Mouse (Mus musculus) CD4-positive, CD25-positive, alpha-beta regulatory T cell, adult 4 months (primary cell): ENCODE data around the gene Synj2. TPM values are rescaled to one million over a fixed set of nuclear protein-coding genes. Genes with fewer than 3 reads are reported as not detected.

Experiments
- ATAC-seq: one replicate; pipeline ENCODE4 v1.8.0; 2017
- polyA plus RNA-seq, 2 experiments: library from polyadenylated mRNA; unstranded; fragments of 100-300 nt; shearing (Covaris generic); gene quantifications; one replicate each; pipeline ENCODE4 v1.2.1; 2017

Synj2 gene
- 10 to 100 TPM; 11.3 to 19.9 TPM for polyA plus RNA-seq

DNA sequence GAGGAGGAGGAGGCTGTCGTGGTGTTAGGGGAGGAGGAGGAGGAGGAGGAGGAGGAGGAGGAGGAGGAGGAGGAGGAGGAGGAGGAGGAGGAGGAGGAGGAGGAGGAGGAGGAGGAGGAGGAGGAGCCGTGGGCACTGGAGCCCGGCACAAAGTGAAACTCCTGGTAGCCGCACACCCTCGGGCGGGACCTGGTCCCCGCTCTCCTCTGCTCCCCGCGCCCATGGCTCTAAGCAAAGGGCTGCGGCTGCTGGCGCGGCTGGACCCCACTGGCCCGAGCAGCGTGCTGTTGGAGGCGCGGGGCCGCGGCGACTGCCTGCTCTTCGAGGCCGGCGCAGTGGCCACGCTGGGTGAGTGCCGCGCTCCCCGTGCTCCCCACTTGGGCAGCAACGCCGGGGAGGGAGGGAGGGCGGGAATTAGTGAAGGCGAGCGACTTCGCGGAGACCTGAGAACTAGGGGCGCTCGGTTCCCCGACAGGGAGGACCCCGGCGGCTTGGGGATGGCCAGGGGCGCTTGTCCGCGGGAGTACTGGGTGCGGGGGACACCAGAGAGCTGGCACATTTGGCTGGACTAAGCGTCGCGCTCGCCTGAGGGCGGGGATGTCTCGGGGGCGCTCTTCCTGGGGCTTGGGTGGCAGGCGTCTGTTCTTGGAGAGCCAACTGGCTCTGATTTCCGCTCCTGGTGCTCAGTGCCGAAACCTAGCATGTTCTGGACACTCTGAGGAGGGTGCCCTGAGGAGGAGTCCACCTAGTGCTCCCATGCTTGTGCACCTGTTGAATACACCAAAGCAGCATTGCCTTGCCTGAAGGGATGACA lies at the start of gene Synj2:
TSS of gene Synj2 (plus strand) at position 51 of the 814 bp plus-strand sequence.
- peak; percentile 58 for ATAC-seq

DNA sequence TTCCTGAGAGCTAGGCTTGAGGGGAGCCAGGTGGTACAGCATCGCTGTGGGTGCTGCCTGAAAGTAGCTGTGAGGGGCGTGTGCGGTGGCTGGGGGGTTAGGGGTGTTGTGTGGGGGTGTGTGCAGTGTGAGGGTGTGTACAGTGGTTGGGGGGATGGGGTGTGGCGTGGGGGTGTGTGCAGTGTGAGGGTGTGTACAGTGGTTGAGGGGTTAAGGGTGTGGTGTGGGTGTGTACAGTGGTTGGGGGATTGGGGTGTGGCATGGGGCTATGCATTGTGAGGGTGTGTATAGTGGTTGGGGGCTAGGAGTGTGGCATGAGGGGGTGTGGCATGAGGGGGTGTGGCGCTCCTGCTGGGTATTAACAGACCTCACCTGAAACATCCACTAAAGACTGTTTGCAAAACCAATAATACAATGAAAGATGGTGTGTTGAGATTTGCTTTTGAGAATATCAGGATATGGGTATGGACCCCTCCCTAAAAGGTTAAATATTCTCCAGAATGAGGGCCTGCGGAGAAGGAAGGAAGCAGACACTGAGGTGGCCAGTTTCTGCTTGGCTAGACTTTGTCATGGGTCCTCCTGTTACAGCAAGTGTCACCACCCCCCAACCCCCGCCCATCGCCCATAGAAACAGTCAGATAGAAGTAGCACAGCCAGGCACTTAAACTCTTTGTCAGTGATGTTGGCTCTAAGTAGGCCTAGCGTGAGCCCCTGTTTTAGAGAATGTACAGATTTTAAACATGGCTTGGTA lies 49.0 kb upstream of the Synj2 start:
- ATAC-seq, result no peak

DNA sequence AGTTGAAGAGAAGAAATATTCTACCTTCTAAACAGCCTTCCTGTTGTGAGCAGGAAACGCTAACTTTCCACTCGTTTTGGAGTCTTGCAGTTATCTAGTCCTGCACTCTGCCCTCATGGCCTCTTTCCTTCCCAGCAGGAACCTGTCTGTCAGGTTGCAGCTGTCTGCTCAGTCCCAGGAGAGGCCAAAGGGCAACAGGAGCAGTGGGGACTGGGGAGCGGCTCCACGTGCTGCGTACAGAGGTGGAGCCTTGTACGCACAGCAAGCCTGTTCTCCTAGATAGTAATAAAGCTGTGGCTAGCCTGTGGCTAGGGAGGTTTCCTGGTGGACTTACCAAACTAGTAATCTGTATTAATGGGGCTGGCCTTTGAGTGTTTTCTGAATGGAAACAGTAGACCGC lies 48.0 kb upstream of the Synj2 start:
- ATAC-seq, result no peak

DNA sequence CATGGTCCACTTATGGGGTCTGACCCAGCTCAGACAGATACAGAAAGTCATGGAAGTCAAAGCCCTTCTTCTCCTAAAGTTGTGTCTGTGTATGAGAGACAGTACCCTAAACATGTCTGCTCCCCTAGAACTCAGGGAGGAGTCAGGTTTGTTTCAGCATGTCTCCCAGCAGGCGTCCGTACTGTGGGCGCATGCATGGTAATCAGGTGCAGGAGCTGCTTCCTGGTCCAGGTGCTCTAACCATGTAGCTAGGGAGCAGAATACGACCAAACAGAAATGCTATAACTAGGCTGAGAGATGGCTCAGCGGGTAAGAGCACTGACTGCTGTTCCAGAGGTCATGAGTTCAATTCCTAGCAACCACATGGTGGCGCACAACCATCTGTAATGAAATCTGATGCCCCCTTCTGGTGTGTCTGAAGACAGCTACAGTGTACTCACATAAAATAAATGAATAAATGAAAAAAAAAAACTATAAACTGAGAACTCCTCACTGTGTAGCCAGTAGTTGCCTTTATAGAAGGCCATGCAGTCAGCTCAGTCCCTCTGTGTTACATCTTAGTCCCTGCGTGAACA lies 47.4 kb upstream of the Synj2 start:
- ATAC-seq, result no peak

DNA sequence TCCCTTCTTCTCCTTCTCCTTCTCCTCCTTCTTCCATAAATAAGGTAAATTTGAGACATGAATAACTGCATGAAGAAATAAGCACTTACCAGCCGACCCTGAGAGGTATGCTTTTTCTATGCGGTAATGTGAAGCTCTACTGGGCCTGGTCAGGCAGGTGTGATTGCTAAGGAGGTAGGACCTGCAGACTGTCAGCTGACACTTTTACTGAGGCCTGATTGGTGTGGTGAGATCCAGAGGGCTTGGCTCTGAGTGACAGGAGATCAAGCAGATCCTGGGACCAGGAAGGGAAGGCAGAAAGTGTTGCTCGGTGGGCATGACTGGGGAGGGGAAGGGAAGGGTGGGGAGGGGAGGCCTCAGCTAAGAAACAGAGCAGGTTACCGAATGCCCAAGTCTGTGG lies 45.0 kb upstream of the Synj2 start:
- no peak for ATAC-seq

DNA sequence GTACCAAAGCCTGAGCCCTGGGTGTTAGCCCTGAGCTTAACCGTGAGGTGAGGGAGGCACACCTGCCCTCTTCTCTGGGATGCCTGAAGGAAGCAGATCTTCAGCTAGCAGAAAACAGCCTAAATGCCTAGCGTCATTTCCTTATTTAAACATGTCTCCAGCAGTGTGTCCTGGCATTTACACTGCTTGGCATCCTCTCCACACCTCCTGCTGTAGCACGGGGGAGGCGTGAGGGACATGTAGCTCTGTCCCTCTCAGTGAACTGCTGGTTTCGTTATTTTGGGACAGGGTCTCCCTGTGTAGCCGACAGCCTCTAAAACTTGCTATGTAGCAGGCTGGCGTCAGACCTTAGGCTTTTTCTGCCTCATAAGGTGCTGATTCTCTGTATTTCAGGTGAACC lies 44.5 kb upstream of the Synj2 start:
- ATAC-seq, result no peak

DNA sequence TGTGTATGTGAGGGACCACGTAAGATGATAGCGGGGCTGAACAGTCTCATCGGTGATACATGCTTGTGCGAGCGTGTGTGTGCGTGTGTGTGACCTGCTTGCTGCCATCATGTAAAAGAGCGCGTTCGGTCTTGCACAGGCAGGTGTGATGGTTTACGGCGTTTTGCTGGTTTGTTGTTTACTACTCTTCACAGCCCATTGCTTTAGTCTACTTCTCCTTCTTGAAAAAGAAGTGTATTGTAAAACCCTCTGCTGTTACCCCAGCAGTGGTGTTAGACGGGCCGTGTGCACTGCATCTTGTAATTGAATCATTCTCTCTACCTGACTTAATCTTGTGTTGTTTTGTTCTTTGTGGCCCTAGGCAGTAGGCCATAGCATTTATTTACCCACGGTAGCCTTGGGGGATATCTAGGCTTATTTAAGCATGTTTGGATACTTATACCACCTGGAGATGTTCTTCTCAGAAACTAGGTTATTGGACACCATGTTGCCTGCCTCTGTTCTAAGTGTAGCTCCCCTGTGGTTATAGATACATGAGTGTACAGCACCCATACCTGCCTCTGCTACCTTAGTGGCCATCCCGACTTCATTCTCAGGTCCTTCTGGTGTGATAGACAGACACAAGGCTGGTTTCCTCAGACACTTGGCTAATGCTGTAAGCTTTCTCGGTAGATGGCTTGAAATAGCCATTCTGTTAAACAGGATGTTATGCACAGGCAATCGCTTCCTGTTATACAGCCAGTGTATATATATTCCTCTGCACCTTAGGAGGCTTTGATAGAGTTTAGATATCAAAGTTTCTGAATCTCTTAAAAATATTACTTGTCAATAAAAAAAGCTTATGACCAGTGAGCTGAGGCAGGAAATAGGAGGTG lies 43.5 kb upstream of the Synj2 start:
- ATAC-seq, result no peak

DNA sequence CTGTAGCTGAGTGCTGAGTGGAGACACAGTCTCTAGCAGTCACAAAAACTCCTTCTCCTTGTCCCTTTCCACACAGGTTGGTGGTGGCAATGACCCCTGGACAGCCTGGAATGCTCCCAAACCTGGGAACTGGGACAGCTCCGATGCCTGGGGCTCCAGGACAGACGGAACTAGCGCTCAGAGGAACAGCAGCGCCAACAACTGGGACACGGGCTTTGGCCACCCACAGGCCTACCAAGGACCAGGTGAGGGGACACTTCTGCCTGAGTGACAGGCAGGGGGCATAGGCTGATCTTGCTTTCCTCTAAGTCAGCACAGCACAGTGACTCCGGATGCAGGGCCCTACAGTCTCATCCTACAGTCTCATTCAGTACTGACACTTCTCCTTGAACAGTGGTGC lies 41.8 kb upstream of the Synj2 start:
- ATAC-seq, result no peak

DNA sequence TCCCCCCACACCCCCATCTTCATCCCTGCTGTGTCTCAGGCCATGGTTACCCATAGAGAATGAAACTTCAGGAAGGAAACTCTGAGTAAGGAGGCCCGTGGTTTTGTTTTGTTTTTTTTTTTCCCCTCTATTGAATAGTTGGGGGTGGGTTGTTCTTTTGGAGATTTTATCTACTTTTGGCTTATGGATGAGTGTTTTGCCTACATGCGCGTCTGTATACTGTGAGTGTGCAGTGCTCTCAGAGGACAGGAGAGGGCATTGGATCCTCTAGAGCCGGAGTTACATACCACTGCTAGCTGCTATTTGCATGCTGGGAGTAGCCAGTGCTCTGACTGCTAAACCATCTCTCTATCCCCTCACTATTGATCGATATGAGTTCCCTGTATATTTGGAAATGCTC lies 39.7 kb upstream of the Synj2 start:
- no peak for ATAC-seq

DNA sequence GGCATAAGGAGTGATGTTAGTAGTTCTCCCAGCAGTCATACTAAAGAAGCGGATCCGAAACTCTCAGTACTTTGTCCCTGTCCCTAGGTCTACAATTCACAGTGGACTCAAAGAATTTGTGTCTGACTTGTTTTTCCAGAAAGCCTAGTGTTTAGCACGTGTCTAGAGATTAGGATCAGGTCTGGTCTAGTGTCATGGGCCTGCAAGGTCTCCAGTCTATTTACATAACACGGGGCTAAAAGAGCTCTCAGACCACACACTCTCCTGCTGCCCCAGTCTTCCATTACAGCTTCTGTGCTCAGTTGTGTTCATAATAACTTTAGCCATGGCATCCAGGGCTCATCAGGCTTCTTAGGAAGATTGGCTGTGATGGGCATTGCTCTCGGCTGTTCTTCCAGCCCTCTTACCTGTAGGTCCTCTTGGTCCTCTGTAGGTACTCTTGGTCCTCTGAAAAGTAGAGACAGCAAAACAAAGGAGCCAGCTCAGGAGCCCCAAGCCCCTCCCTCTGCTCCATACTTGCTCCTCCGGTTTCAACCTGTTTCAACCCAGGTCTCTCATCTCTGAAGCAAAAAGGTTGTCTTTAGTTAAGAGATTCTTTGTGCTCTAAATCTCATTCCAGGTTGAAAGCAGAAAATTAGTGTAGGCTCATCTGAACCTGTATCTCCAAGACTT lies 37.3 kb upstream of the Synj2 start:
- ATAC-seq, result no peak

DNA sequence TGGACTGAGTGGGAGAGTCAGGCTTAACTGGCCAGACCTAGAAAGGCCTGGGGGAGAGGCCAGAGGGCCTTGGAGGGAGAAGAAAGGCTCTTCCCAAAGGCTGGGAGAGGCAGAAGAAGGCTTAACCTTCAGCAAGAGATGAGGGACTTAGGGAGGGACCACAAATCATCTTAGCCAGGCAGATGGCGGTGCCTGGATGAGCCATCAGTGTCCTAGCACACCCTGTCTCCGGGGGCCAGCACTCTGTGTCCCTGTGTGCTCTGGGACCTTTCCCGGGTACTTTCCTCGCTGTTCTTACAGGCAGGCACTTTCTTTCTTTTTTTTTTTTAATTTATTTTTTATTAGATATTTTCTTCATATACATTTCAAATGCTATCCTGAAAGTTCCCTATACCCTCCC lies 31.4 kb upstream of the Synj2 start:
- ATAC-seq, result no peak

DNA sequence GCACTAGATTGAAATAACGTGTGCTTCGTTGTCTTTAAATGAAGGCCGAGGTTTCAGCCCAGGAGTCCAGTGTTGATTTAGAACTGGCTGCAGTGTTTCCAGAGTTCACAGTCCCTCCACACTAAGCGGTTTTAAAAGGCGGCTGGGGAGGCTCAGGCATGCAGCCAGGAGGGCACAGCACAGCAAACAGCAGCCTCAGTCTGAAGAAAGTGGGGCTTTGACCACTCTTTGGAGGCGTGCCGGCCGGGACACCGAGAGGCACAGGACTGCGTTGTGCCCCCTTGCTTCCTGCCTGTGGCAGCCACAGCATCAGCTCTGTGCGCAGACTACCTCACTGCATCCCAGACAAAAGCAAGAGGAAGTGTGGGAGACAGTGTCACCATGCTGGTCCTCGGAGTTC lies 29.5 kb upstream of the Synj2 start:
- no peak for ATAC-seq

DNA sequence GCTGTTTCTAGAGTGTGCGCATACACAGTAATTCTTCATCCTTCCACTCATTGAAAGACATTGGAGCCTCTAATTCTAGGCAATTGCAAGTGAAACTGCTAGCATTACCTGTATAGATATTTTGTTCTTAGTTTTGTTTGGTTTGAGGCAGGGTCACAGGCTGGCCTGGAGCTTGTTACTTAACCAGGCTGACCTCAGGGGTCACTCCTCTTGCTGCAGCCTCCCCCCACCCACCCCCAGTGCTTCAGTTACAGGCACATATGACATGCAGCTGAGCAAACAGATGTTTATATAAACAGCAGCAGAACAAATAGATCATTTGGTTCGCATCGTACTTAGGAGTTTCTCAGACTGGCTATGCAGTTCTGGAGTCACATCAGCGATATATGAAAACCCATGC lies 28.3 kb upstream of the Synj2 start:
- ATAC-seq, result no peak

DNA sequence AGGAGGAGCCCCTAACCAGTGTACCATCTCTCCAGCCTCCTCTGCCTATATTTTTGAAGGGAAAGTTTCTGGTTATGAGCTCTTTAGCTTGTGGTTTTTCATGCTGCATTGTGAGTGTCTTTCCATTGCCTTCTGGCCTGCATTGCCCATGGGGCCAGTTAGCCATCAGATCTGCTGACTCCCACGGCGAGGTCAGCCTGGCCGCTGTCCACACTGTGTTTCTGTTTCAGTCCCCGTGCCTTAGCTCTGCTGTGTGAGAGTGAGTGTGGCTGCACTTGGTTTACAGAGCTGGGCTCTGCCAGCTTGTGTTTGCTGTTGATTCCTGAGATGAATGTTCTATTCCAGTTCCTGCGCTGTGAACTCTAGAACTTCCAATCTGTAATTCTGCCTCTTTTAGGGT lies 26.9 kb upstream of the Synj2 start:
- no peak for ATAC-seq

DNA sequence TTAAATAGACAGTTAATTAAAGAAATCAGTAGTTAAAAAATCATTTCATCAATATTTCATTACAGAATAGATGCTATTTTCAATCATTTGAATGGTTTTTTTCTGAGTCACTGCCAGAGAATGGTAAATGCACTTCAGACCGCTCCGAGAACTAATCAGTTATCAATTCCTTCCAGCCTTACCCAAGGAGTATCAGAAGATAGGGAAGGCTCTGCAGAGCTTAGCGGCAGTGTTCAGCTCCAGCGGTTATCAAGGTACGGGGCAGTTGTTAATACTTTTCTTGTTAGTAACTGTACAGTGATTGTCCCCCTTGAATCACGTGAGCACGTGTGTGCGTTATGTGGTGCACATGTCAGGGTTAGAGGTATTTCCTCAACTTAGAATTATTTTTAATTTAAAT lies 19.1 kb upstream of the Synj2 start:
- ATAC-seq, result no peak

DNA sequence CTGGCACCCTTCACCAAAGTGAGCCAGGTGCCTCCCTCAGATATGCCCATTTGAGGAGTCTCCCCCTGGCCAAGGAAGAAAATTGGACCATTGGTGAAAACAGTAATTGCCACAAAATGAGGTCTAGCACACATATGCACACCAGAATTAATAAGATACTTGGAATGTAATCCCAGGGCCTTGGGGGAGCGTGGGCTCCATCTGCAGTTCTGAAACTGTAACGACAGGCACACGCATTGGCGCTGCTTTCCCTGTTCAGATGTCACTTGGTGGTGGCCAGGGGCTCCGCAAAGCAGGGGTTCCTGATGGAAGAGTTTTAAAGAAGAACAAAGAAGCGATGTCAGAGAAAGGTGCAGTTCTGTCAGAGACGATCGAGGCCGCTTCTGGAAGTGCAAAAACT lies 17.8 kb upstream of the Synj2 start:
- no peak for ATAC-seq

DNA sequence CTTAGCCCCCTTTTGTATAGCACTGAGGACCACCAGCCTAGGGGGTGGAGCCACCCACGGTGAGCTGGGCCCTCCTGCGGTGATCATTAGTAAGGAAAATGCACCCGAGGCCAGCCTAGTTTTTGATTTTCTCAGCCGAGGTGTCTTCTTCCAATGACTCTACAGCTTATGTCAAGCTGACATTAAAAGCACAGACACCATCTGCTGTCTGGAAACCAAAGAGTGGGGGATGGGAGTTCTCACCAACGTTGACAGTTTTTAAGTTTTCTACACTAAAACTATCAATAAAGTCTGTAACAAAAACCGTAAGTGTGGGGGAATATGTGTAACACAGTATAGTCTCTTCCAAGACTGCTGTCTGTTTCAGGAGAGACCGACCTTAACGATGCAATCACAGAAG lies 16.8 kb upstream of the Synj2 start:
- no peak for ATAC-seq

DNA sequence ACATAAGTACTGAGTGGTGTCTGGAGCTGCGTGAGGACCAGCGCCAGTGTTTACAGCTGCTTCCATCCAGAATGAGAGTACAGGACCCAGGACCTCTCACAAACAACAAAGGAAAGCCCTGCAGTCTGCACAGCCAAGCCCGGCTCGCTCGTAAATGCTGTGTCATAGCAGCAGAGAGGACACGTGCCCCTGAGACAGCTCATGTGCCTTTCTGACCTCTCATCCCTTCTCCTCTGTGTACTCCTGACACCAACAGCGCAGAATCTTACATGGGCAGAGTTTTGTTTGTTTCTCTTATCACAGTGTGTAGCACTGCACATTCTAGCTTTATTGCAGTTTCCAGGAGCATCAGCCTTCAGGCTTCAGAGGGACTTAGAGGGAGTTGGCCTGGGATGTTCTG lies 14.4 kb upstream of the Synj2 start:
- no peak for ATAC-seq

DNA sequence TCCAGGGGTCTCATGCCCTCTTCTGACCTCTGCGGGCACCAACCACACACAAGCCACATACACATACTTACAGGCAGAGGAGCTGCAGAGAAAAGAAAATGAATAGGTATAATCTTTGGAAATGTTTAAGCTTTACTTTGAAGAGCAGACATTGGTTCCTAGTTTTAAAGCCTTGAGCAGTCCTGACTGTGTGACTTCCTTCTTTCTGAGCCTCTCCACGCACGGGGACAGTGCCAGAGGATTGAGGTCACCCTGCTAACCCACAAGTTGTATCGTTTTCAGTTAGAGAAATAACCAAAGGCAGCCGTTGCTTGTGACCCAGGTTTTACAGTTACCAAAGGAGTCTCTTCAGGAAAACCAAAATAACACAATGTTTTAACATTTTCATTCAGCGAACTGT lies 12.0 kb upstream of the Synj2 start:
- no peak for ATAC-seq

DNA sequence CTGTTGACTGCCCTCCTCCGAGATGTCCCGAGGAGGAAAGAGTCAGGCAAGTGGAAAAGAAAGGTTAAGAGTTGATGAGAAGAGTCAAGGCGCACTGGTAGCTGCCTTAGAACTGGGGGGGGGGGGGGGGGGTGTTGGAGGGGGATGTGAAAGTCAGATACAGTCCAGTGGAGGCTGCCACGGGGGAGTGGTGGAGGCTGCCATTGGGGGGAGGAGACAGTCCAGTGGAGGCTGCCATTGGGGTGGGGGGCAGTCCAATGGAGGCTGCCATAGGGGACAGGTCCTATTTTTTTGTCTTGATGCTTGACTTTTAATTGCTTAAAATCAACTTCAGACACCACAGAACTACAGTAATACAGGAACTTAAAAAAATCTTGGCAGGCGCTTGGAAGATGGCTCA lies 8.9 kb upstream of the Synj2 start:
- ATAC-seq, result no peak

DNA sequence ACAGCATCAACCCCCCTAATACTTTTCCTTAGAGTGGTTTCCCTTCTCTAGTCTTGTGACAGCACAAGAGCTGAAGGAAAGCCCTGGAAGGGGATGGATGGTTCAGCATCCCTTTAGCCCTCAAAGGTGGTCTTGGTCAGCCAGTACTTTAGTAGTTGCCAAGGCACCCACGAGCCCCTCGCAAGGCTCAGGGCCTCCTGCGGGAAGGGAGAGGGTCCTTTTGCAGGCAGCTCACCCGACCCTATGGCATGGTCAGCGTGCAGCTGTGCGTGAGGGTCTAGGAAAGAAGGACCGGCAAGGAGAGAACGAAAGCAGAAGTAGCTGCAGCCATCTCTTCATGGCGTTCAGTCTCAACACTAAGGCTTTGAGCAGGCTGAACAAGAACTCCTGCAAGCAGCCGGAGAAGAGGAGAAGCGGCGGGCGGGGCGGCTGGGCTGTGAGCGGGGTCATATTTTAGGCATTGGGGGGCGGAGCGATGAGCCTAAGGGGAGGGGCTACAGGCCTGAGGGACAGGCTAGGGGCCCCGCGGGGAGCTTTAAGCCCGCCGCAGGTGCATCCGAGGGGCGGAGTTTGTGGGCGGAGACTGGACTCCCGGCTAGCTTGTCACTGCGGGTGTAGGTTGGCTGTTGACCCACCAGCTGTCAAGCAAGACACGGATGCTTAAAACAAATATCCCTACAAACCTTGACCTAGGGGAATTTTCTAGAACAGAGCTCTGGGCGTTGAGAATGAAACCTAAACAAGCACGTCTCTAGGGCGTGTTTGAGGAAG lies 6.3 kb upstream of the Synj2 start:
- ATAC-seq, result peak; percentile 93

DNA sequence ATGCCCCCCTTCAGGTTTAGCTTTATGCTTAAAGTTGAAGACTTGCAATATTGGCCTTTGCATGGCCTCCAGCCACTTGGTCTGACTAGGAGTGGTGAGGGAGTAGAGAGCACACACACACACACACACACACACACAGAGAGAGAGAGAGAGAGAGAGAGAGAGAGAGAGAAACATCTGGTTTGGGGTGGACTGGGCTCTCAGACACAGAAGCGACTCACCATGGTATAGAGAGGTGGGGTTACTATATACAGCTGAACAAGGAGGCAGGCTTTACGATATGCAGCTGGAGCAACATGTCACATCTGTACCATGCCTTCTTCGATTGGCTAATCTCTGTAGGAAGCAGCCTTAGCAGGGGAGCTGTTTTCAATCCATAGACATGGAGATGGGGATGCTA lies 5.4 kb upstream of the Synj2 start:
- ATAC-seq, result no peak
